Mouse (Mus musculus) embryonic facial prominence, embryonic 11.5 days (tissue): ENCODE results near the gene Ubp1. TPM values are rescaled to one million over a fixed set of nuclear protein-coding genes. Genes with fewer than 3 reads are reported as not detected.

Experiments used
- ATAC-seq: fragments of 200-750 bp; cut with Nextera tagmentation; replicated peaks from 2 replicates; pipeline ENCODE4 v1.8.0; 2017; ENCODE audit warnings: low read depth; ENCODE audit not compliant: insufficient number of reproducible peaks, low FRiP score, low TSS enrichment
- DNase-seq: peaks from one replicate; pipeline ENCODE4 v3.0.0-alpha.2; 2015; ENCODE audit warnings: low spot score
- H3K27ac ChIP-seq: fragments of 300-500 bp; sonication (generic); replicated peaks from 2 replicates; pipeline ENCODE4 v1.5.1; 2014; ENCODE audit warnings: mild to moderate bottlenecking, low read depth, low read length, control low read depth
- H3K27me3 ChIP-seq: fragments of 300-500 bp; sonication (generic); 2 replicates; pipeline ENCODE4 v1.6.1; 2014; ENCODE audit warnings: mild to moderate bottlenecking, low read length, moderate library complexity, mixed read lengths; ENCODE audit not compliant: control insufficient read depth, insufficient read depth
- H3K36me3 ChIP-seq: fragments of 300-500 bp; sonication (generic); replicated peaks from 2 replicates; pipeline ENCODE4 v1.6.1; 2014; ENCODE audit warnings: low read depth, mild to moderate bottlenecking, low read length, moderate library complexity, mixed read lengths; ENCODE audit not compliant: control insufficient read depth, insufficient read depth
- H3K4me1 ChIP-seq: fragments of 300-500 bp; sonication (generic); 2 replicates; pipeline ENCODE4 v1.6.1; 2014; ENCODE audit warnings: low read length, mixed read lengths; ENCODE audit not compliant: control insufficient read depth, insufficient read depth
- H3K4me2 ChIP-seq: fragments of 300-500 bp; sonication (generic); 2 replicates; pipeline ENCODE4 v1.6.1; 2014; ENCODE audit warnings: low read depth, mild to moderate bottlenecking, control low read depth, low read length, moderate library complexity
- H3K4me3 ChIP-seq: fragments of 300-500 bp; sonication (generic); 2 replicates; pipeline ENCODE4 v1.5.1; 2014; ENCODE audit warnings: low read depth, low read length, control low read depth
- H3K9ac ChIP-seq: fragments of 300-500 bp; sonication (generic); replicated peaks from 2 replicates; pipeline ENCODE4 v1.6.1; 2014; ENCODE audit warnings: mild to moderate bottlenecking, control low read depth, low read length
- H3K9me3 ChIP-seq: fragments of 300-500 bp; sonication (generic); replicated peaks from 2 replicates; pipeline ENCODE4 v1.6.1; 2016; ENCODE audit warnings: mild to moderate bottlenecking, low read length, inconsistent platforms, mixed read lengths; ENCODE audit not compliant: control insufficient read depth
- WGBS: fragments of 180-500 bp; shearing (Covaris S2); extraction: QIAGEN DNeasy Blood & Tissue Kit; methylation state at CpG from one replicate; pipeline ENCODE4 v1.1.7; 2014; 5-methylcytosine and 5-hydroxymethylcytosine counted together
- polyA plus RNA-seq: library from polyadenylated mRNA; unstranded; fragments of >200 nt; fragmentation: Nextera tagmentation; extraction: Ambion mirVana; gene quantifications from 2 replicates; pipeline ENCODE4 v1.2.1, GENCODE M21; 2014

Gene Ubp1
- polyA plus RNA-seq, 1 experiment from 2014 or later, result 43.2 TPM

DNA sequence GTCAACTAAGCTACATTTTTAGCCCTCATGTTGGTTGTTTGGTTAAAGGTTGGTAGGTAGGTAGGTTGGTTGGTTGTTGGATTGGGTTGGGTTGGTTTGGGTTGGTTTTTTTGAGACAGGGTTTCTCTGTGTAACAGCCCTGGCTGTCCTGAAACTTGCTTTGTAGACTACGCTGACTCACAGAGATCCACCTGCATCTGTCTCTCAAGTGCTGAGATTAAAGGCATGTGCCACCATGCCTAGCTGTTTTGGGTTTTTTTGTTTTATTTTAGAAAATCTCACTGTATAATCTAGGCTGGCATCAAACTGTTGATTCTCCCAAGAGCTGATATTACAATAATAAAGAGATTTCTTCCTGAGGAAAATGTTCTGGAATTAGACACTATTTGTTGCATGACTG is 12.6 kb downstream of the Ubp1 start:
- no peak for DNase-seq
- WGBS, result 85% methylated on average over 1 of the region's 1 CpGs
- Histone ChIP-seq H3K9ac (no peak overlapping the region), H3K4me1 (no peaks in the 10 kb centered on the region), H3K9me3 (no peaks in the 10 kb centered on the region), H3K4me2 (no peak overlapping the region), H3K36me3 (peaks cover 4% of the 10 kb centered on the region), H3K27me3 (no peaks in the 10 kb centered on the region), H3K4me3 (no peak overlapping the region), H3K27ac (no peak overlapping the region)
- no peak for ATAC-seq

DNA sequence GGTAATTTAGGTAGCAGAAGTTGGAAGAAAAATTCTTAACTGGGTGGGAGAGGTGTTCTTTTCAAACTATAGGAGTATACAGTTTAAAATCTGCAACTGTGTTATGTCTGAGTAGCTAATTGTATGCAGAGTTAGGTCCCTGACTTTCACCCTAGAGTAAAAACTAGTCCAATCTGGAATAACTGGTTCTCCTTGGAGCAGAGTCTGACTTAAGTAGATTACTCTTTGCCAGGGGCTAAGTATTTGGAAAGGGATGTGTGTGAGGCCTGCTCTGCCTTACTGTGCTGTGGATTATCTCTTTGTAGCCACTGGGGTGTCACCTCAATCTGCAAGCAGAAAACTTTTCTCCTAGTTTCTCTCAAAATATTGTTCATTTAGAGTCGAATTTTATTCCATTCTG is 16.5 kb downstream of the Ubp1 start:
- WGBS, result 91% methylated on average over 1 of the region's 1 CpGs
- Histone ChIP-seq H3K9me3 (no peaks in the 10 kb centered on the region), H3K27ac (no peak overlapping the region), H3K9ac (no peak overlapping the region), H3K4me3 (no peak overlapping the region), H3K4me2 (no peak overlapping the region), H3K36me3 (peaks cover 5% of the 10 kb centered on the region), H3K27me3 (no peaks in the 10 kb centered on the region), H3K4me1 (no peaks in the 10 kb centered on the region)
- DNase-seq (no peak), ATAC-seq (no peak)

DNA sequence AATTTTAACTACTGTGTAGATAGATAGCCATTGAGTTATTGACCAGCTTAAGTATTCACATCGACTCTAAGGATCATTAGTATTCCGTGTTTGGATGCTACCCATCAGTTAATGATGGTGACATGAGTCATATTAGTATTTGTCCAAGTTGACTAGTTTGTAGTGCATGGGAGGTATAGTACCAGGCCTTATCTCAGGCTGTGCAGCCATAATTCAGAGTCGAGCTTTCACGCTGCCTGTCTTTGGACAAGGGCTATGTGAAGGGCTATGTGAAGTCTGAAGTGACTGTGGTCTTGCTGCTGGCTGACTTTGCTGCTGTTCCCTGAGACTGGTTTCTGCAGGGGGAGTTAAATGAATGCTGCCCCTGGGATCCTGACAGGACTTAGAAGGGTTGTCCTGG is 27.0 kb downstream of the Ubp1 start:
- Histone ChIP-seq H3K36me3 (peaks cover 5% of the 10 kb centered on the region), H3K27ac (no peak overlapping the region), H3K9me3 (no peaks in the 10 kb centered on the region), H3K4me3 (no peak overlapping the region), H3K4me2 (no peak overlapping the region), H3K27me3 (no peaks in the 10 kb centered on the region), H3K4me1 (no peaks in the 10 kb centered on the region), H3K9ac (no peak overlapping the region)
- DNase-seq (no peak), ATAC-seq (no peak)
- 95% methylated on average over 4 of the region's 4 CpGs for WGBS

DNA sequence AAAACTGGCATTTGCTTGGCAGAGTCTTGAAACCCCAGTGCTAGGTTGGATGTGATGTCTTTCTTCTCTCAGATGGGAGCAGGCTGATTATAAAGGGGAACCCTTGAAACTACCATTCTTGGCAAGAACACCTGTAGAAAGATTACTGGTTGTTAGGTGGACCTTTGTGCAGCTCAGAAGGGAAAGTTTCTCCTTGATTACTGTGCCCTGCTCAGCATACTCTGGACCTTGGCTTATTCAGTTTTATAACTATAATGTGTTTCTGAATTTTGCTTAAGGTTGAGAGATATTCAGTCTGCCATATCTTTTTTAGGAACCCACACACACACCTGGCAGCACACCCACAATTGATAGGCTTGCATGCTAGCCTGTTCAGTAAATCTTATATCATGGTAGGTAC is 33.0 kb downstream of the Ubp1 start:
- H3K9me3 ChIP-seq, result no peaks in the 10 kb centered on the region
- H3K36me3 ChIP-seq, result peaks cover 10% of the 10 kb centered on the region
- no peak overlapping the region for H3K27ac ChIP-seq
- no peaks in the 10 kb centered on the region for H3K27me3 ChIP-seq
- no peak overlapping the region for H3K4me2 ChIP-seq
- ATAC-seq, result no peak
- DNase-seq, result no peak
- no peaks in the 10 kb centered on the region for H3K4me1 ChIP-seq
- H3K9ac ChIP-seq, result no peak overlapping the region
- no peak overlapping the region for H3K4me3 ChIP-seq

DNA sequence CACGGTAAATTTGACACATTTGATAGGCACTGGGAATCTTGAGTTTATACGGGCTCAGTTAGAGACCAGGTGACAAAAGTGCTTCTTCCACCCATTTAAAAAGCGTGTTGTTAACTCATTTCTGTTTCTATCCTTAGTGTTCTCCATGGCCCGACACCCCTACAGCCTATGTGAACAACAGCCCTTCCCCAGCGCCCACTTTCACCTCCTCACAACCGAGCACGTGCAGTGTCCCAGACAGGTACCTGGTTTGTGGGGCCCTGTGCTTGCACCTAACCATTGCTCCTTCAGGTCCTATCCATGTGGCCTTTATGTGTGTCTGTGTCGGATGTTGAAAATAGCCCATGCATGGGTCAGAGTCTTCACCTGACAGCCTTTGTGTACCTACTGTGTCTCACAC is 33.7 kb downstream of the Ubp1 start:
- 91% methylated on average over 8 of the region's 8 CpGs for WGBS
- H3K4me3 ChIP-seq, result no peak overlapping the region
- peaks cover 15% of the 10 kb centered on the region for H3K36me3 ChIP-seq
- H3K27me3 ChIP-seq, result no peaks in the 10 kb centered on the region
- H3K27ac ChIP-seq, result no peak overlapping the region
- H3K9ac ChIP-seq, result no peak overlapping the region
- no peaks in the 10 kb centered on the region for H3K4me1 ChIP-seq
- DNase-seq (no peak), ATAC-seq (no peak)
- no peak overlapping the region for H3K4me2 ChIP-seq
- no peaks in the 10 kb centered on the region for H3K9me3 ChIP-seq

DNA sequence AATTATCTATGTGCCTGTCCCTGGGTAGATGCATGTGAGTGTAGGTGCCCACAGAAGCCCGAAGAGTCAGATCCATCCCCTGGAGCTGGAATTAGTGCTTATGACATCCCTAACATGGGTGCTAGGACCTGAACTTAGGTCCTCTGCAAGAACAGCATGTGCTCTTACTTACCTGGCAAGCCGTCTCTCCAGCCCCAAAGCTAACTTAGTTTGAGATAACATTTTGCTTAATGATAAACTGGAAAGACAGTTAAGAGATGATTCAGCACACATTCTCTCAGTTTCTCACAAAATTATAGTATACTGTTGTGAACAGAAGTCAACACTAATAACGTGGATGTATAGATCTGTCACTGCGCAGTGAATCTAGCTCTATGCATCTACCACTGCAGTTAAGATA is 36.1 kb downstream of the Ubp1 start:
- H3K9ac ChIP-seq, result no peak overlapping the region
- H3K27ac ChIP-seq, result no peak overlapping the region
- H3K4me3 ChIP-seq, result no peak overlapping the region
- no peaks in the 10 kb centered on the region for H3K9me3 ChIP-seq
- ATAC-seq, result no peak
- DNase-seq, result no peak
- no peaks in the 10 kb centered on the region for H3K27me3 ChIP-seq
- H3K36me3 ChIP-seq, result peaks cover 15% of the 10 kb centered on the region
- H3K4me2 ChIP-seq, result no peak overlapping the region
- H3K4me1 ChIP-seq, result no peaks in the 10 kb centered on the region
- WGBS, result 91% methylated on average over 4 of the region's 4 CpGs

DNA sequence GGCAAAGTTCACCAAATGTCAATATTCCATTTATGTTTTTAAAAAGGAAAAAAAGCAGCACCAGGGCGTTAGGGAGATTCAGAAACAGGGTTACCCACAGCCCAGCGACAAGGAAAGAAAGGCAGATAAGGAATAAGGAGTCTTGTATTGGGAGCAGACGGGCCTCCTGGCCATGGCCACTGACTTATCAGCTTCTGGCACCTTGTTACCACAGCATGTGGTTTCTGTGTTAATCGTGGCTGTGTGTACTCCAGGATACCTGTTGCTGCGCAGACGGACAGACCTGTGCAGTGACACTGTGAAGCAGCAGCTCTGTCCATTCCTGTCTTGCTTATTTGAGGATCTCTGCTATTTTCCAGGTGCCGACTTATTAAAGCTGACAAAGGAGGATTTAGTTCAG is 38.2 kb downstream of the Ubp1 start:
- 94% methylated on average over 7 of the region's 7 CpGs for WGBS
- Histone ChIP-seq H3K9ac (no peak overlapping the region), H3K27me3 (no peaks in the 10 kb centered on the region), H3K4me3 (no peak overlapping the region), H3K27ac (no peak overlapping the region), H3K4me2 (no peak overlapping the region), H3K36me3 (peaks cover 10% of the 10 kb centered on the region), H3K9me3 (no peaks in the 10 kb centered on the region), H3K4me1 (no peaks in the 10 kb centered on the region)
- ATAC-seq (no peak), DNase-seq (no peak)

DNA sequence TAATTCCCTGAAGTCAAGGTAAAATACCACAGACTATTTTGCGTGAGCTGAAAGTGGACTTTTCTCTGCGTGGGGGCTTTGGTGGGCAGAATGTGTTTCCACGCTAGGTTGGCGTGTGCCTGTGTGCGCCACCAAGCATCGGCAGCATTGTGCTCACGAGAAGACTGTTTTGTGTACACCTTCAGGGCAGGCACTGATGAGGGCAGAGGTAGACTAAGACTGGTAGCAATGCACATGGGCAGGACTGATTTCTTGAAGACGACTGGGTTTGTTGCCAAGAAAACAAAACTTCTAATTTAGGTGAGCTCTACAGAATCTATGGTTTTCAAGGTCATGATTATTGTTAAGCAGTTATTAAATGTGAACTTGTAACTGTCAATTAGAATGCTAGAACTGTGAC is 38.7 kb downstream of the Ubp1 start:
- H3K9me3 ChIP-seq, result no peaks in the 10 kb centered on the region
- no peak overlapping the region for H3K9ac ChIP-seq
- H3K27me3 ChIP-seq, result no peaks in the 10 kb centered on the region
- H3K4me2 ChIP-seq, result no peak overlapping the region
- H3K4me3 ChIP-seq, result no peak overlapping the region
- no peak overlapping the region for H3K27ac ChIP-seq
- no peaks in the 10 kb centered on the region for H3K4me1 ChIP-seq
- peaks cover 10% of the 10 kb centered on the region for H3K36me3 ChIP-seq
- WGBS, result 96% methylated on average over 8 of the region's 8 CpGs
- DNase-seq (no peak), ATAC-seq (no peak)

DNA sequence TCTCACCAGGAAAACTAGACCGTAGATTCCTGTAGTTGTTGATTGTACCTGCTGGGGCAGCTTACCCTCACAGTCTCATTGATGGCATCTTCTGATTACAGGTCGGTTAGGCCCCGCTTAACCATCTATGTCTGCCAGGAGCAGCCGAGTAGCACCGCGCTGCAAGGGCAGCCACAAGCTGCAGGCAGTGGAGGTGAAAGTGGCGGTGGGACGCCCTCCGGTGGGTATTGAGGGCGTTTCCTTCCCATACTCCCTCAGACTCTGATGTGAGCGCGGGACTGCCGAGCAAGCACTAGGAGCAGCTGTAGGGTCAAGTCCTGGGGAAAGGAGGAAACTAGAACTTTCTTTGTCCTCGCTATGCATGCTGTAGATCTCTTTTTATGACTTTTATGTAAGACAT is 39.3 kb downstream of the Ubp1 start:
- WGBS, result 94% methylated on average over 14 of the region's 14 CpGs
- ATAC-seq (no peak), DNase-seq (no peak)
- H3K4me3 ChIP-seq, result no peak overlapping the region
- H3K27me3 ChIP-seq, result no peaks in the 10 kb centered on the region
- H3K9ac ChIP-seq, result no peak overlapping the region
- no peaks in the 10 kb centered on the region for H3K4me1 ChIP-seq
- no peaks in the 10 kb centered on the region for H3K9me3 ChIP-seq
- H3K27ac ChIP-seq, result no peak overlapping the region
- peaks cover 10% of the 10 kb centered on the region for H3K36me3 ChIP-seq
- H3K4me2 ChIP-seq, result no peak overlapping the region
